Mouse (Mus musculus): Measurements from ENCODE around the gene 2810021J22Rik.

- TF ChIP-seq CTCF (IDR thresholded peaks at IDR 0.05) (no peak), EP300 (IDR thresholded peaks at IDR 0.05) (no peak)
Measured at GRCm38 (mm10) chr11:58870961-58871360, 3.9 kb downstream of the 2810021J22Rik start.
